Mouse (Mus musculus) spleen, adult 2 months (tissue): ENCODE data around the gene Mapkapk2. TPM values are rescaled to one million over a fixed set of nuclear protein-coding genes. Genes with fewer than 3 reads are reported as not detected.
"Not testable (repeated sequence)": the region's sequence is repeated elsewhere in the genome, so short reads cannot be mapped to it uniquely, and the experiment has no call there.

ENCODE experiments used
- DNase-seq, 2 experiments: peaks; one replicate each; pipeline versions ENCODE4 v3.0.0 to v3.0.0-alpha.2; 2012 to 2021; ENCODE audit warnings: low spot score in 2 of 2, low read depth in 1 of 2
- H3K27ac ChIP-seq: fragments of 200-500 bp; 2 replicates; pipeline ENCODE4 v1.5.1; 2012; ENCODE audit warnings: low read length, inconsistent platforms; ENCODE audit not compliant: insufficient read depth
- H3K27me3 ChIP-seq: fragments of 200-500 bp; 2 replicates; pipeline ENCODE4 v1.6.1; 2012; ENCODE audit warnings: mild to moderate bottlenecking, moderate library complexity, low read length, inconsistent platforms; ENCODE audit not compliant: control insufficient read depth, insufficient read depth
- H3K36me3 ChIP-seq: fragments of 200-500 bp; 2 replicates; pipeline ENCODE4 v1.6.1; 2012; ENCODE audit warnings: mild to moderate bottlenecking, low read length, inconsistent platforms; ENCODE audit not compliant: control insufficient read depth, insufficient read depth
- H3K4me1 ChIP-seq: fragments of 200-500 bp; 2 replicates; pipeline ENCODE4 v1.6.1; 2011; ENCODE audit warnings: inconsistent platforms; ENCODE audit not compliant: control insufficient read depth, insufficient read depth, insufficient read length
- H3K4me3 ChIP-seq: fragments of 200-500 bp; 2 replicates; pipeline ENCODE4 v1.5.1; 2011; ENCODE audit warnings: mild to moderate bottlenecking, inconsistent platforms; ENCODE audit not compliant: insufficient read depth, insufficient read length; ENCODE audit errors: extremely low read depth
- CTCF ChIP-seq: fragments of 200-500 bp; IDR thresholded peaks from 2 replicates; pipeline ENCODE4 v1.5.1; 2011; ENCODE audit warnings: mild to moderate bottlenecking, inconsistent platforms; ENCODE audit not compliant: insufficient read depth, insufficient read length, insufficient replicate concordance; ENCODE audit errors: extremely low read depth
- POLR2A ChIP-seq: fragments of 200-500 bp; IDR thresholded peaks from 2 replicates; pipeline ENCODE4 v1.6.1; 2011; ENCODE audit warnings: low read depth, low read length, inconsistent platforms
- WGBS: fragments of 180-500 bp; shearing (Covaris S2); methylation state at CpG from one replicate; pipeline ENCODE4 v1.1.7; 2018; 5-methylcytosine and 5-hydroxymethylcytosine counted together
- polyA plus RNA-seq: library from polyadenylated mRNA; depleted of rRNA; stranded (reverse); fragments of >200 nt; gene quantifications from 2 replicates; pipeline ENCODE4 v1.2.3, GENCODE M21; 2012; rRNA removed

The Mapkapk2 gene
- polyA plus RNA-seq = 55.3 and 72.5 TPM in 2 replicates

GRCm38 (mm10) chr1:131097700-131098094 is at the start of gene Mapkapk2:
Mapkapk2 (minus strand) TSS chr1:131097826.
- H3K27me3 ChIP-seq = no peaks in the 10 kb centered on the region
- H3K36me3 ChIP-seq = no peaks in the 10 kb centered on the region
- TF ChIP-seq POLR2A = peak; percentile 90
- TF ChIP-seq CTCF = no peak
- H3K4me1 ChIP-seq = peaks cover 3% of the 10 kb centered on the region; the same call in 1 of the 2 replicates
- peak within 1 kb of the TSS; percentile 76 for H3K4me3 ChIP-seq
- DNase-seq = peak; percentile 79 to 91
- WGBS = under 1% methylated on average over 32 of the region's 32 CpGs
- peak within 1 kb of the TSS; percentile 75 for H3K27ac ChIP-seq

- TF ChIP-seq CTCF = no peak
- TF ChIP-seq POLR2A = no peak
- Histone ChIP-seq H3K27me3 (no peaks in the 10 kb centered on the region), H3K4me3 (no peak overlapping the region; the same call in 1 of the 2 replicates), H3K4me1 (peaks cover 7% of the 10 kb centered on the region; the same call in 1 of the 2 replicates), H3K27ac (peak overlapping the region; percentile 20; the same call in 1 of the 2 replicates), H3K36me3 (no peaks in the 10 kb centered on the region)
- peak in 1 of 2 experiments; percentile 74 for DNase-seq
- 15% methylated on average over 3 of the region's 3 CpGs for WGBS
Measured at GRCm38 (mm10) chr1:131146181-131146614, 48.6 kb upstream of the Mapkapk2 start.

- not testable (repeated sequence) for H3K27ac ChIP-seq, H3K36me3 ChIP-seq, DNase-seq, H3K4me3 ChIP-seq, H3K27me3 ChIP-seq, H3K4me1 ChIP-seq
- 59% methylated on average over 3 of the region's 3 CpGs for WGBS
Measured at GRCm38 (mm10) chr1:131145222-131145621, 47.6 kb upstream of the Mapkapk2 start.

- TF ChIP-seq CTCF = no peak
- TF ChIP-seq POLR2A = no peak
- Histone ChIP-seq H3K4me1 (peaks cover 8% of the 10 kb centered on the region), H3K27me3 (no peaks in the 10 kb centered on the region), H3K27ac (no peak overlapping the region), H3K4me3 (no peak overlapping the region), H3K36me3 (no peaks in the 10 kb centered on the region)
- DNase-seq = no peak
- WGBS = 72% methylated on average over 1 of the region's 1 CpGs
Measured at GRCm38 (mm10) chr1:131142472-131142871, 44.8 kb upstream of the Mapkapk2 start.

- DNase-seq = no peak
- H3K4me1 ChIP-seq = peaks cover 8% of the 10 kb centered on the region
- TF ChIP-seq CTCF (no peak), POLR2A (no peak)
- H3K36me3 ChIP-seq = no peaks in the 10 kb centered on the region
- WGBS = 18% methylated on average over 2 of the region's 2 CpGs
- H3K27me3 ChIP-seq = no peaks in the 10 kb centered on the region
- no peak overlapping the region for H3K4me3 ChIP-seq
- no peak overlapping the region for H3K27ac ChIP-seq
Measured at GRCm38 (mm10) chr1:131141449-131141848, 43.8 kb upstream of the Mapkapk2 start.

GRCm38 (mm10) chr1:131139102-131140095 is 41.8 kb upstream of the Mapkapk2 start:
- WGBS = 71% methylated on average over 11 of the region's 11 CpGs
- Histone ChIP-seq H3K27me3 (no peaks in the 10 kb centered on the region), H3K36me3 (no peaks in the 10 kb centered on the region), H3K4me3 (0 out of 2 replicates have a peak overlapping the region, but pooled peaks have one; percentile 85), H3K27ac (peak overlapping the region; percentile 81; the same call in 1 of the 2 replicates), H3K4me1 (peaks cover 18% of the 10 kb centered on the region)
- DNase-seq = no peak
- TF ChIP-seq CTCF (no peak), POLR2A (no peak)
